Mouse (Mus musculus) urinary bladder, postnatal 25 days (tissue): Measurements from ENCODE around the gene Slc2a9.

Experiments
- DNase-seq: peaks from one replicate; pipeline ENCODE4 v3.0.0; 2022; ENCODE audit warnings: low spot score

Slc2a9 gene

DNA sequence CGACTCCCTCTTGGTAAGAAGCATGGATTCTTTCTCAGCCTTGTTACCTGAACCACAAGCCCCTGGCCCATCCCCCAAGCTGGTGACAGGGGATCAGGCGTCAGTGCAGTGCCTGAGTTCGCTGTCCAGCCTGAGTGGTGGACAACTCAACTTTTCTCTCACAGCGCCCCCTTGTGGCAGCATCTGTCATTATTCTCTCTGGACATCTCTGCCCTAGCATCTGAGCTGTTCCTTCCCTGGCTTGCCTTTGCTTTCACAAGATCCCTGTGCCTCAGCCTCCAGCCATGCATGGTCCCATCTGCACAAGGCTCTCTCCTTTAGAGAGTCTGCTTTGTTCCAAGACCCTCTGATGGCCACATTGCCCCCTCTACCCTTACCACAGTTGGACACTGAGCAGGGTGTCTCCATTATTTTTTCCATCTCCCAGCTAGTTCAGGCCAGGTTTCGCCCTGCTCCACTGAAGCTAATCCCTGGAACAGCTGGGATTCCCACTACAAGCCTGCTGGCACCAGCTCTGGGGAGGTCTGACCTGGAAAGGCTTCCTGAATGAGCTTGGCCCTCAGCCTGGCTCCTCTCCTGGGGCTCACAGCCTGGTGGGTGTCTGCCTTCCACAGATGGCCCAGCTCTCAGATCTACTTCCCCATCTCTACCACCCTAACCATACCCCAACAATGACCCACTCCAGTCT, 32.9 kb downstream of the Slc2a9 start:
- DNase-seq: peak; percentile 77

DNA sequence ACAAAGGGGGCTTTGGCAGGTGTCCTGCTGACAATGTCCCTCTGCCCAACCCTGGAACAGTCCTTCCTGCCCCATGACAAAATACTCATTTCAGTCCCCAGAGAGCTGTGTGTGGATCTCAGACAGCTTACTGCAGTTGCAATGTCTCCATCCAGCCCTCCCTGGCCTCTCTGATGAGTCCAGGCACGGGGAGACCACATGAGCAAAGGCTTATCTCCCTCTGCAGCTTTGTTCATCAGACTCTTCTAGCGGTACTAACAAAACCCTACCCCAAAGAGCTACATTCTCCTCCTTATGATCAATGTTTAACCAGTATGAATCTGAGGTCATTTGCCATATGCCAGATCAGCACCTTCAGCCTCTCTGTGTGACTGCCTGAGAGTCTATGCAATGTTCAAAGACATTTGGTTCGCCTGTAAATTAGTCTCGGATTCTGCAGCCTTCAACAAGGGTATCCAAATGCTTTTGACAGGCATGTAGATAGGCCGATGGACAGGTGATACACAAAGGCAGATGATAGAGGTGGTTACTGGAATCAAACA, 36.3 kb downstream of the Slc2a9 start:
- no peak for DNase-seq

DNA sequence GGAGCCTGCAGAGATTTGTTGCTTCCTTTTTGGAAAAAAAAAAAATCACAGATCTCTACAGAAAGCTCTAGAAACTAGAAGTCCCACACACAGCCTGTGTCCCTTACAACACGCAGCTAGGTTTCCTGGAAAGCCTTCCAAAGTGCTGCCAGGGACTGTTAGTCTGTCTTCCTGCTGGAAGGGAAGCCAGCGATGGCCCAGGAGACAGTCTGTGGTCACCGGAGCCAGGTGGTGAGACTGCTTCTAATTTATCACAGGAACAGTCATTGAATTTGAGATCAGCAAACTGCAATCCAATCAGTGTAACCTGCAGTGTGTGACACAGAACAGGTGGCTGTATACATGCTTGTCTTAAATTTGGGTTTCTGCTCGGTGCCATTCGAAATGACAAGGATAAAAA, 41.7 kb downstream of the Slc2a9 start:
- no peak for DNase-seq

DNA sequence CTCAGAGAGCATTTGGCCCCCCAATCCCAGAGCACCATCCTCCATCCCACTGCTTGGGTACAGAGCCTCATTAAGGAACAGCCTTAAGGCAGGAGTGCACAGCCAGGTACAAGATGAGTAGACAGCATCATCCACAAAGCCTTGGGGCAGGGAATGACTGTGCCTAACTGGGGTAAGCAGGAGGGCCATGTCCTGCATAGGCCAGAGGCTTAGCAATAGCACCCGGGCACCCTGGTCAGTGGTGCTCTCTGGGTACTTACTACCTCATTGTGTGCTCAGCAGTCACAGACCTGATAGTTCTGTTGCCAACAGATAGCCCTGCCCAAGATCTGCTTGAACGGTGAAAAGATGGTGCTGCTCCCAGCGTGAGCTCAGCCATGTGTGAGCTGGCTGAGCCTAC, 52.0 kb downstream of the Slc2a9 start:
- DNase-seq: no peak

DNA sequence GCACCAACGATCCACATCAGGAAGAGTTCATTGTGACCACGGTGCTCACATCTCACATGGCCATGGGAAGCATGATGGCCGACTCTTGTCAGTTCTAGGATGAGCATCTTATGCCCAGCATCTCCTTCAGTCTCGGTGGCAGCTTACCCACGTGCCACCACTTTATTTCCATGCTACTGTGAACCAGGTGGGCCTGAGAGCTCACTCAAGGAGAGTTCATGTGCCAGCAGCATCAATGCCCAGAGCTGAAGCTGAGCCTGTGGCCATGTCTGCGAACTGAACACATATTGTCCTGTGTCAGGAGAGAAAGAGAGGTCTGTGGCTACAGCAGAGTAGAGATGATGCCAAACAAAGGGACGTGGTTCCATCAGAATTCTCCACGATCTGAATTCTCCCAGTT, 53.3 kb downstream of the Slc2a9 start:
- no peak for DNase-seq

GRCm38 (mm10) chr5:38448121-38448520, 54.8 kb downstream of the Slc2a9 start:
- DNase-seq: no peak

DNA sequence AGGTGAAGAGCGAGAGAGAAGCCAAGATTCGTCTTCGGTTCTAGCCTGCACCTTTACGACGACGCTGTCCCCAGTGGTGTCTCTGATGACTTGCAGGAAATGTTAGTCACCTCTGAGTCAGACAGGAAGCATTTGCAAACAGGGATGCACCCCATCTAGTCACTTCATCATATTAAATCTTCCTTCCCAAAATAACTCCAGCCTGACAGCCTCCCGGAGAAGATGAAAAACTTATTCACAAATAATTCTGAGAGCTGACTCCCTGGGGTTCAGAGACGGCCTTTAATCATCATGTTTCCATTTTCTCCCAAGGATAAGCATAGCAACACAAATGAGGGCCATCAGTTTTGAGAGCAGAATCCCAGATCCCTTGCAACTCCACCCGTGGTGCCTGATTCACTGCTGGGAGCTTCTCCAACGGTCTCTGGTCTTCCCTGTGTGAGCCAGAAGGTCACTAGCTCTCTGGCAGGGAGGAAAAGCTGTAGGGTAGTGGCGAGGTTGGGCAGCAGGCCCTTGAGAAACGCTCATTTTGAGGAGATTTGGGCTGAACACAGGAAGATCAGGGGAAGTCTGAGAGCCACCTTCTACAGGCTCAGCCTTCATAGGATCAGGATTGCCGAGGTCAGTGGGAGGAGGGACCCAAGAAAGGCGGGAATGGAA, 56.5 kb downstream of the Slc2a9 start:
- peak; percentile 5 for DNase-seq

DNA sequence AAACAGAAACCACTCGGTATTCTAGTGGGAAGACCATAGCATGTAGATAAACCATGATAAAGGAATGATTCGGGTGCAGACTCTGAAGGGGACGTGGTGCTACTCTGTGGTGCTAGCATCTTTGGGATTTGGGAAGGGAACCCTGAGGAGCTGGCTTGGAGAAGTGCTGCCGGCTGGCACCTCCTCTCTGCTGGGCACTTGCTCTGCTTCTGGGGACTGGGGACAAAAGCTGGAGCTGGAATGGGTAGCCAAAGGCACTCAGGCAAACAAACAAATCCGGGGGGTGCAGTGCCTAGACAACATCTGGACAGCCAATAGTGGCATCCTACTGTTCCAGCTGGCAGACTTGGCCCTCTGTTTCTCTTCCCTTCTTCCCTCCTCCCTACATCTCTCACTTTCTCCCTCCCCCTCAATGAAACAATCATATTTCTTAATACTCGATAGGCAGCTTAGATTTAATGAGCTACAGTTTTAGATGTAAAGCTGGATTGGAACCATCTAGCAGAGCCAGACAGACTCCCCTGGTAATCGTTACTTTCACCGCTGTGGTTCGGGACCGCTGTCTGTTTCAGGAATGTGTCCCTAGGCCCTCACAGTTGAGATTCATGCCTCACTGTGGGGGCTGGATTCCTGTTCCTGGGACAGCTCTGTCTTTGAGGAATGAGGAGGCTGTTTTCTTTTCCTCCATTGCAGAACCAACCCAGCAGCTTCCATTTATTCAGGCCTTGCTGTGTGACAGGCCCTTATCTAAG, 61.7 kb downstream of the Slc2a9 start:
- no peak for DNase-seq

- DNase-seq: no peak
Measured at GRCm38 (mm10) chr5:38440252-38441005, 62.5 kb downstream of the Slc2a9 start.

DNA sequence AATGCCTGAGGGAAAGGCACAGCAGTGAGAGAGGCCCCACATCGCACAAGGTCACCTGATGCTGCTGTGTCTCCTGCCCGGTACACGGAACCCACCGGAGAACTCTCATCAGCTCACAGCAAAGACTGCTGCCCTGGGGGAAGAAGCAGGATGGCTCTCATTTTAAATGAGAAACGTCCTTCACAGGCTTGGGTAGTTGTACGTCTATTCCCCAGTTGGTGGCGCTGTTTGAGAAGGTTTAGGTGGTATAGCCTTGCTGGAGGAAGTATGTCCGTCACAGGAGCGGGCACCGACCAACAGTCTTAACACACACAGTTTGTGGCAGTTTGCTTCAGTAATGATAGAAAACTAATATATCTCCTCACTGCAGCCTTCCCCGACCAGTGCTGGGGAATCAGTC, 66.3 kb downstream of the Slc2a9 start:
- no peak for DNase-seq

DNA sequence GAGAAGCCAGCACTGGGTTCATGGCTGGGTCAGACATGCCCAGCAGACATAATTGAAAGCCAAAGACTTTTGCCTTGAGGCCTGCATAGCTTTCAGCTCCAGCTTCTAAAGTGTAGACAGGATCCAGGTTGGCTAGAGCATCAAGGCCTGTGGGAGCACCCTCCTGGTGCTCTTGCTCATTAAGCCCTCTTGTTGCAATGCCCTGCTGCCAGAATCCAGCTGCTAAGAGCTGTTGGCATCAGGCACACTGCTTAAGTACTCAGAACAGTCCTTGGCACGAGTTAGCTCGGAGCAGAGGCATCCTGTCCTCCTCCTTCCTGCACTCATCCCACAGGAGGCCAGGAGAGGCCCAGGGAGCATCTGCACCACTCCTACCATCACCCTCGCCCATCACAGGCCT, 68.1 kb downstream of the Slc2a9 start:
- no peak for DNase-seq

DNA sequence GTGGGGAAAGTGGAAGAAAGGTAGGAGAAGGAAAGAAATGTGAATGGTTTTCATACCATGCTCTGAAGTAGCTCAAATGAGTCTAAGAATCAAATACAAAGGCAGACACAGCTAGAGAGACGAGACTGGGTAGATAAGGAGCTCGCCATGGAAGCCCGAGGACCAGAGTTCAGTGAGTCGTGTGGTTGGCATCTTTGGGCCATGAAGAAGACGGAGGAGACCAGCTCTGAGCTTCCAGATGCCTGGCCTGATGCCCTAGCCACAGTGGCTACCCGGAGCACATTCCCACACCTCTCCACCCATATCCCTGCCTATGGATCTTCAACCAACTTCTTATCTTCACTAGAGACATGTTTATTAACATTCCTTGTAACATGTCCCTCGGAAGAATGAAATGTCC, 71.7 kb downstream of the Slc2a9 start:
- no peak for DNase-seq

GRCm38 (mm10) chr5:38429106-38429505, 73.8 kb downstream of the Slc2a9 start:
- DNase-seq: no peak

DNA sequence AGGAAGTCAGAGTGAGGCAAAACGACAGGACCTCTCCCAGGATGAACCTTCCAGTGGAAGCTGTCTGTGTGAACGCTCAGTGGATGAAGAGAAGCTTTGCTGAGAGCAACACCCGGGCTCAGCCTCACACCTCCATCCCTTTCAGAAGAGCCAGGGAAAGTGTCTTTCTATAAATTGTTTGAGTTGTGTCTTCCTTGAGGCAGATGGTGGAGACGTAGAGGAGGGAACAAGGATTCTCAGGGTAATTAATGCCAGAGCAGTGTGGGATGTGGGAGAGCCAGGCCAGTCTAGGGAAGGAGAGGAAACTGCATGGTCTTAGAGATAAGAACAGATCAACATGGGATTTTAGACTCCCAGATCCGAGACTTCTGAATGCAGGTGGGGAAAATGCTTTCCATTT, 75.2 kb downstream of the Slc2a9 start:
- no peak for DNase-seq

- DNase-seq: no peak
Measured at GRCm38 (mm10) chr5:38425569-38425968, 77.4 kb downstream of the Slc2a9 start.

- no peak for DNase-seq
Measured at GRCm38 (mm10) chr5:38422426-38422825, 80.5 kb downstream of the Slc2a9 start.

- DNase-seq: no peak
Measured at GRCm38 (mm10) chr5:38418799-38419198, 84.1 kb downstream of the Slc2a9 start.

DNA sequence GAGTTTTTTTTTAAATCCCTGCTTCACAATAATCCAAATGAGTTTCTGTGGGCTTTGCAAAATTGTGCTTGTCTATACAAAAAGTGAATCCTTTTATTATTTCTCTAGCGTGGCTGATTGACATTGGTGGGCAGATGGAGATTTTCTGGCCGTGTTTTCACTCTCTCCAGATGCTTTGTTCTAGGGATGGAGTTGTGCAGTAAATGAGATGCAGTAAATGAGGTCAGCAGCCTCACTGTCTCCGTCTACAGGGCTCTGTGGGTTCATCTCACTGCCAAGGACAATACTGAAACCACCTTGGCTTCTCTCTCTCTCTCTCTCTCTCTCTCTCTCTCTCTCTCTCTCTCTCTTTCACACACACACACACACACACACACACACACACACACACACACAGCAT, 99.3 kb downstream of the Slc2a9 start:
- no peak for DNase-seq

GRCm38 (mm10) chr5:38402288-38402687, 100.7 kb downstream of the Slc2a9 start:
- no peak for DNase-seq

DNA sequence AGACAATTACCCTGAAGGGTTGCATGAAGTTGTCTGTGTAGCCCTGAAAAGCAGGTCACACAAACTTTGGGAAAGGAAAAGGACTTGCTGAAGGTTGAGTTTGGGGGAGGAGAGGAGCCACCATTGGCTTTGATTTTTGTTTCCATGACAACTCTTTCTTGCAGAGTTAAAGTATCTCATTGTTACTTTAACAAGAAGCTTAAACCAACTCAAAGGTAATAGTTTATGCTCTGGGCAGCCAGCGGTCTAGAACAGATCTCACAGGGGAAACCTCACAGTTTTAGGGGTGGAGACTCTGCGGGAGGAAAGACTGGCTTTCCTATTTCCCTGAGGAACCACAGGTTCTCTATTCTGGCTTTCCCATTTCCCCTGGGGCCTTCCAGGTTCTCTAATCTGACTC, 114.1 kb downstream of the Slc2a9 start:
- DNase-seq: no peak

DNA sequence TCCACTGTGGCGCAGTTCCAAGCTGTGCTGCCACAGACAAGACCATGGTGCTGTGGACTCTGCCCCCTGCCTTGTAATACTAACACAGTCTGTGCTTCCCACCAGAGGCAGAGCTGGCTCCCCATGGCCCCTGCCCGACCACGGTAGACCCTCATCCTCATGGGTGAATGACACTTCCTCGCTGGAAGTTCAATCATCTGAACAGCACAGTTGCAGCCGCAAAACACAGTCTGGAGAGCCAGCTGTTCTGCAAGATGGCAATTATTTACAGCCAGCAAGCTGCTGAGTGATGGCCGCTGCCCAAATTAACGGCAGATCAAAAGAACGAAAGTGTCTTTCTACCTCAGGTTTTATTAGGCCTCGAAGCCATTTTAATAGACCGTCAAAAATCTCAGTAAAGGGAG, 114.5 kb downstream of the Slc2a9 start:
- no peak for DNase-seq

GRCm38 (mm10) chr5:38379970-38380369, 123.0 kb downstream of the Slc2a9 start:
- DNase-seq: no peak
